Mouse (Mus musculus): ENCODE measurements at regions not wholly inside any gene's neighbourhood (a gene's known extent, or its start where the extent isn't known, plus 50 kb on each side); places are given as distances from the start of the nearest gene placed in this dataset.

DNA sequence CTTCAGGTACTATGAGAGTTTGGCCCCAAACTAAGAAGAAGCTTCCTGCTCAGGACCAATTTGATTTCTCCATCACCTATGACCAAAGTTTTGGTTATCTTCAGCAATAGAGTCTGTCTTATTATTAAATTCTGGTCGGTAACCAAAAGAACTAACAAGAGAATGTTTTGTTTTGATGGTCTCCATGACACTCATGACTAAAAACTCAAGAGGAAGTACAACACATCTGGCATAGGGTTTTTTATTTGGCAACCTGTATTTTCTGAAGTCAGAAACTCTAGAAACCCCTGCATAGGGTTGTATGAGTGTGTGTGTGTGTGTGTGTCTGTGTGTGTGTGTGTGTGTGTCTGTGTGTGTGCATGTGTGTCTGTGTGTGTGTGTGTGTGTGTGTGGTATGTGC lies 310.5 kb downstream of the Ptprc start:
- no peak for ATAC-seq (ENCODE audit: low TSS enrichment)

DNA sequence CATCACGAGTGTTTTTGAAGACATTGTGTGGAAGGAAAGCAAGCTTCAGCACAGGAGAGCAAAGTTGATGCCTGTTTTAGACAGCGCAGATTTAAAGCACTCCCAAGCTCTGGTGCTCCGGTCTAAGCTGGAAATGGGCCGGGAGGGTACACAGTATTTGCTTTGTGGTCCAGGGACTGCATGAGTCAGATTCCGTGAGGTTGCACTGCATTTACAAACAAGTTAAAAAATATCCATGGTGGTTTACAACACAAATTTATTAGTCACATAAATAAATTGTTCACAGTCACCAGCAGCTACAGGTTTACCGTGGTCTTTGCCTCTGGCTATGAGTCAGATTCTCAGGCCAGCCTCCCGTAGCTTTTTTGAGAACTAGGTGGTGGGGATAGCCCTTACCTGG lies 312.0 kb downstream of the Ptprc start:
- no peak for ATAC-seq (ENCODE audit: low TSS enrichment)

DNA sequence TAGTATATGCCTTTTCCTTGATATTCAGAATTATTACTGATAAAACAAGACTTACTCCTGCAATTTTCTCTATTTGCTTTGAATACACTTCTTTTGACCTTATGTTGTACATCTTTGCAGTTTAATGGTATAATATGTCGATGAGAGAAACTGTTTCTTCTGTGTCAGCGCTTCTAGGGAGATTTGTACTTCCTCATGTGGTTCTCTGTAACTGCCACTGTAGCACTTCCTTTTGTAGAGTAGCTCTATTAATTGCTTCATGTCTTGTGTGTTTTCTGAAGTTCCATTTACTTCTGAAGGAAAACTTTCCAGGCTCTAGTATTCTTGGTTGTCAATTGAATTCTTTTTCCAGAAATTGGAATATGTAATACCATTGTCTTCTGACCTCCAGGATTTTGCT lies 323.2 kb downstream of the Ptprc start:
- ATAC-seq (ENCODE audit: low TSS enrichment): no peak

DNA sequence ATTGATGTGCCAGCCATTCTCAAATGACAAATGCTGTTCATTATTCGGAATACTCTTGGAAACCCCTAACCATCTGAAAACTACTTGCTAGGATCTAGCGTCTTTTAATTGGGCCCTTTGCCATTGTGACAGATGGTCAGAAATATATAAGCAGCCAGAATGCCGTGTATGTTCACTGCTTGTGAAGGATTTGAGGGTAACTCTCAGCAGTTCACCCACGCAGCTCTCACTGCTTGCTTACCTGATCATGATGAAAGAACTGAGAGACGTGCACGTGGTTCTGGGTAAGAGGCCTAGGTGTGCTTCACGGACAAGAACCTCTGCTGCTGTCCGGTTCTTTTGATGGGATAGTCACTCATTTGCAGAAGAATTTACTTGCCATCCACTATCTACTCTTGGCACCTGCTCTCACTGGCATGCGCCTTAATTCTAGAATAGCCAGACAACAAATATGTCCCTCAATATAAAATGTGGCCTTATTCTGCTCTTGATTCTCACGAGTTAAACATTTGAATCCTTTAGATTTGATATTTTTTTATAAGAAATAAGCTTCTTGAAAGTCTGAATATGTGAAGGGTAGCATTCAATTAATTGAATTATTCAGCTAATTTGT lies 328.1 kb downstream of the Ptprc start:
- ATAC-seq (ENCODE audit: low TSS enrichment): peak; percentile 90

DNA sequence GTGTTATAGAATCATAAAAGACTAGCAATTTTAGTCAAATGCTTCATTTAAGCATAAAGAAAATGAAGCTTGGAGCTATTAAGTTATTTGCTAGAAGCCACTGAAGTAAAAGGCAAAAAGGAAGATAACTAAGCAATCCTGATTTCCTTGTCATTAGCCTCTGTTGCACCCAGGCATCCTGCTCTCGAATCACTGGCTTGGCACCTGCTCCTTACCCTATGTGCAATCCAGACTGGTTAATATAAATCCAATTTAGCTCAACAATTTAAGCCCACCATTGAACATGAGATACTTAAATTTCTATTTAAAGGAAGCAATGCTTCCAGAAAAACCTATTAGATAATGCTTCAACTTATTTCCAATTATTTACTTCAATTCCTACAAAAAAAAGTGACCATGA lies 328.7 kb downstream of the Ptprc start:
- no peak for ATAC-seq (ENCODE audit: low TSS enrichment)

DNA sequence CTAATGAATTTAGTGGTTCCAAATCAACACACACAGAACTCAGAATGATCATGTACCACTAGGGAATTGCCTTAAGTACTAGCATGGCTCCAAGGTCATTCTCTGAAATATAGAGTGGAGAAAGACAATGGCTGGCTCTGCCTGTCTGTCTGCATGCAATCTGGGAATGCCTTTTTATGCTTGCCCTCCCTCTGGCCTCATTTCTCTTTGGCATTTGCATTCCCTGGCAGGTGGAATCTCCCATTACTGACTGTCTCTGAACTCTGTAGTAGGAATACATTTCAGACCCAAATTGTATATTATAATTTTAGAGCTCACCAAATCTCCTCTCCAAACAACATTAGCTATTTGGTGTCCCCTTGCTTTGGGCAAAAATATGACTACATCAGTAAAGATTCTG lies 335.0 kb downstream of the Ptprc start:
- no peak for ATAC-seq (ENCODE audit: low TSS enrichment)

DNA sequence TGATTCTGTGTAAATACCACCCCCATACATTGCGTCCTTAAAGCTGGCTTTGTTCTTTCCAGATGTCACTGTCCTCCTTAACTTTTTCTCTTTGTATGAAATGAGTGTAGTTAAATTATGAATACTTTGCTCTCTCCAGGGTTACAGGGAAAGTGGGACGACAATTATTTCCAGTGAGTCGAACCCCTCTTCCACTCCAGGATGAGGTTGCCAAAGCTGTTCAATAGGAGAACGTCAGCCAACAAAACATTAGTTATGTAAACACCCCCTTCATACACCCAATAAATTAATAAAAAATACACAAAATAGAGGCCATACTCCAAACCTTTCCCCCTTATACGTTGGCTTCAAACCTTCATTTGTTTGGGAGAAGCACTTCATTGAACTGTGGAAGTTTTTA lies 335.8 kb downstream of the Ptprc start:
- no peak for ATAC-seq (ENCODE audit: low TSS enrichment)

DNA sequence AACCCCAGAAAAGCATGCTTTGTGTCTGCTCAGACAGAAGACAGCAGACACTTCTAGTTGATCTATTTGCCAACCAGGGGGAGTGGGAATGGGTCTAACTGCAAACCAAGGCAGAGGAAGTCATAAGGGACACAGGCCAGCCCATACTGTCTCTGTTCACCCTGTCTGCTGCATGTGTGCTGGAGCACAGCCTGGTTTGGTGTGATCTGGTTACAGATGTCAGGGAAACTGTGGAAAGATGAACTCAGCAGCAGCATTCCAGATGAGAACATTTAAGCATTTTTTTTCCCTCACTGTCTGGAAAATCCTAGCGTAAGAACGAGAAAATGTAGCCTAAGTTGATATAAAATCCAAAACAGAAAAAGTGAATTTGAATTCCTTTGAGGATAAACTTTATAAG lies 336.2 kb downstream of the Ptprc start:
- ATAC-seq (ENCODE audit: low TSS enrichment): 0 out of 2 replicates have a peak, but pooled peaks have one; percentile 16

DNA sequence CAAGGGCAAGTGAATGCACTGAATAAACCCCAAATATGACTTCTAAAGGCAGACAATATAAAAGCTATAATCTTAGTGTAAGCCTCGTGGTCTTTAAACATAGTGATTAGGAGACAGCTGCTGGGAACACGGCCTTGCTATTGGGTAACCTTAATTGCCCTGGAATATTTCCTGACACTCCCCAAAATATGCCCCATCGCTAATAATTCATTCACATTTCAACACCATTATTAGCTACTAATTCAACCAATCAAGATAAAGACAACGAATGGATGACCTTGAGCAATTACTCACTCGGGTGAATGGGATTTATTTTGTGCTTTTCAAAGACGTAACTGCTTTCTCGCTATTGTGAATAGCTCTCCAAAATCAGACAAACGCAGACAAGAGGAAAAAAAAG lies 337.2 kb downstream of the Ptprc start:
- no peak for ATAC-seq (ENCODE audit: low TSS enrichment)

DNA sequence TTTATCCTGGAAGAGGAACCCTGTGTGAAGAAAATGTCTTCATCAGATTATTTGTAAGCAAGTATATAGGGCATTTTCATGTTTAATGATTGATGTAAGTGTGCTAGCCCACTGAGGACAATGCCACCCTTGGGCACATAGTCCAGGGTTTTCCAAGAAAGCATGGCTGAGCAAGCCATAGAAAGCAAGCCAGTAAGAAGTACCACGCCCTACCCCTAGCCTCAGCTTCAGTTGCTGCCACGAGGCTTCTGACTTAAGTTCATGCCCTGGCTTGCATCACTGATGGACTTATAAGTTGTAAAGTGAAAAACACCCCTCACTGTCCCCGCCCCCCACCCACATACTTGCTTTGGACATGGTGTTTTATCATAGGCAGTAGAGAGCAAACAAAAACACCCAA lies 342.0 kb downstream of the Ptprc start:
- no peak for ATAC-seq (ENCODE audit: low TSS enrichment)

DNA sequence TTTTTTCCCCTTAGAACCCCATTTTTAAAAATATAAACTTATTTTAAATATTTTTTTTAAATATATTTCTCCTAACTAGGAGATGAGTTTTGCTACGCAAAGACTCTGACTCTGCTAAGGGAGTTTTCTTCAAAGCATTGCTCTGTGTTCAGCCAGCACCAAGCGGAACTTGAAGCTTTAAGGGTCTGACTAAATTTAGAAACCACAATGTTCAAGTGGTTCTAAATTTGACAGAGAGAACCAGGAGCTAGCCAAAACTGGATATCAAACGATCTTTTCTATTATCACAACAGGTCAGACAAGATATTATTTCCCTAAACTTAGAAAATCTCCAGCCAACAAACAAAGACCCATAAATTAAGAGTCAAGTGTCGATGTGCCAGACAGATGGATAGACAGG lies 344.2 kb downstream of the Ptprc start:
- ATAC-seq (ENCODE audit: low TSS enrichment): no peak

DNA sequence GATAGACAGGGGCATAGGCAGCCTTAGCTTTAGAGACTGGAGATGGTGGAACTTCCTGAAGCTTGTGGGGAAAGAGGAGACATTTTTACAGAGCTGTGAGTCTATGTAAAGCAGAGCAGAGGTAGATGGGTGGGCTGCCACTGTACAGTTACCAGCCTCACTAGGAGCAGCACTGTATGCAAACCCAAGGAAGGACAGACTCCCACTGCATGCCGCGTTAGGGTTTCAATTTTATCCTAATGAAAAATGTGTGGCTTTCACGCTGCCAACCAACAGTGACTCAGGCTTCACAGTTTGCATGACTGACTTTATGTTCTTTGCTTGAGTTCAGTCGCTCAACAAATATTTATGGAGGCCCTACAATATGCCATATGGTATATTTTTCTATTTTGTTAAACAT lies 348.1 kb downstream of the Ptprc start:
- ATAC-seq (ENCODE audit: low TSS enrichment): peak; percentile 65

DNA sequence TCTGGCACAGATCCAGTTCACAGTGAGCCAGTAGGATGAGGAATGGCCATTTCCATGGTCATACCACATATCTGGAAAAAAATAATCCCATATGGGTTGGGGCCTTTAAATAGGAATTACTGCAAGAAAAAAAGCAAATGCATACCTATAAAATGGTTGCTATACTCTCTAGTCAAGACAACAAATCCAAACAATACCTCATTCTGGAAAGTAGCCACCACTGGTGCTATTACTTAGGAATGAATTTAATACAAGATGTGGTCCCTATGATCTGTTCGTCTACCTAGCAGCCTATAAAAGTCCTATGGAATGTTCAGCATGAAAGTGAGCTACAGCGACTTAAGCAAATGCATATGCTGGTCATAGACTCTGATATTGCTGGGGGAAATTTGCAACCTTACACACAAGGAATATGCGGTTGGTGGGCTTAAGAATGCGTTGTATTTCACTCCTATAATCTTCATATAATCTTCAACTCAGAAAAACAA lies 360.1 kb downstream of the Ptprc start:
- no peak for ATAC-seq (ENCODE audit: low TSS enrichment)

DNA sequence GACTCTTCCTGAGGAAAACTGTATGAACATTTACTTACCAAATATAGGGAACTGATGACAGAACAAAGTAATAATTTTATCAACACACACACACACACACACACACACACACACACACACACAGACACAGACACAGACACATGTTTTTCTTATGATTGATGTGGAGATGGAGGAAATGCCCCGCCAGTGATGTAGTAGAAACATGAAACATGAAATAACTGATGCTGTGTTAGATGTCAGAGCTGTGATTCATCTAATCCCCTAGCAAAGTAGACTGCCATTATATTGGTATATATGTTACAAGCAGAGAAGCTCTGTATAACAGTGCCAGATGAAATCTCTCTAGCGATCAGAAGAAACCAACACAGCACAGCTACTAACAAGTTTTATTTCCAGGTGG lies 361.0 kb downstream of the Ptprc start:
- ATAC-seq (ENCODE audit: low TSS enrichment): no peak

DNA sequence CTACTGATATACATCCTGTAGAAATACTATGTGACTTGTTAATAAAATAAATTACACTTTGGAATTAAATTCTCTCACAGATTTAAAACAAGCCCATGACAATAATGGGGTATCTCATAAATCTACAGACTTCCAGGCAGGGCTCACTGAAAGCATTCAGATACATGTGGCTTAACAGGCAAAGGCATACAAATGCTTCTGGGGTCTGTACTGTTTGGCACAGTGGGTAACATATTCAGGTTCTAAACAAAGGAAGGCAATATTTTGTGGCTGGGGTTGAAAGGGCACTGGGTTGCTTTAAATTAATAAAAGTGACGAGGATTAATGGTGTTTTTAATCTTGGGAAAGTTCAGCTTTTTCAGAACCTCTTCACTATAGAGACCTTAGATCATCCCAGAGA lies 361.8 kb downstream of the Ptprc start:
- ATAC-seq (ENCODE audit: low TSS enrichment): no peak

DNA sequence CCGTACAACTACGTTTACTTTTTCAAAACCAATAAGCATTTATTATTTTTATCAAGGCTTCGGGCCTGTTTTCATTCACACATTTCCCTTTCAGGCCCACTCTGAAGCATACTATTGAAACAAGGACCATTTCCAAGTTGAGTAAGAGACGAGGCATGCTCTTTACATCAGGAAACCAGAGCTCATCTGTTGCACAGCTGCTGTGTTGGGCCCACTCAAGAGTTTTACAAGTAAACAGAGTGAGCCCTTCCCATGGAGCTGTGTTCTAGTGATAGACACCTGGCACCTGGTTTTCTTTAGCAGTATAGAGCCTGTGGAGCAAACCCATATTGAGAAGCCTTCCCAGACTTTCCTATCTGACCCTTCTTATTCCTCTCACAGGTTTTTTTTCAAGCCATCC lies 363.5 kb downstream of the Ptprc start:
- no peak for ATAC-seq (ENCODE audit: low TSS enrichment)

DNA sequence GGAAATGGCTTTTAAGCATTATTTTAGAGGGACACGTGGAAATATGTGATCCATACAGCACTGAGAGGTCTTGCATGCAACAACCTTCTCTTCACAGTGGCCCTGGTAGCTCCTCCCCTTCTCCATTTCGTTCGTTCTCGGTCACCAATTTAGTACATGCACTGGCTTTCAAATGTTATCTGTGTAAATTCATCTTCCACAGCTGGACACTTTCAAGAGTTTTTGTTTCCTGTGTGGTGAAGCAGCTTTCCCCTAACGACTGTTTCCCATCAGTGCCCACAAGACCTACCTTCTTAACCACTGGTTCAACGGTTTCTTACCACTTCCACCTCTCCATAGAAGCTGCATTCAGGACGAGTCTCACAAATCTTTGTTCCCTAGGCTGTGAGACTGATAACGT lies 368.8 kb downstream of the Ptprc start:
- no peak for ATAC-seq (ENCODE audit: low TSS enrichment)

DNA sequence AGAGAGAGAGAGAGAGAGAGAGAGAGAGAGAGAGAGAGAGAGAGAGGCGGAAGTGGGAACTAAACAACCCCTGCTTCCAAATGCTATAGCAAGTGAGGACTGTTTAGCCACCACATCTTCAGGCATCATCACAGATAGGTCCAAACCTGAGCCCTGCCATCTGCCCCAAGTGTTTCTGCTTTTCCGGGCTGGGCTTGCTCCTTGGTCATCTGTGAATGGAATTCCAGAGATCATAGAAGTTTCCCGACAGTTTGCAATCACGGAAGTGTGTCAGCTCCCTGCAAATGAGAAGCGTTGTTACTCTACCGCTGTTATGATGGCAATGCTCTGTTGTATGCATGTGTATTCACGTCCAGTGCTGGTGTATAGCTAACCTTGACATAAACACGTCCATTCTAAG lies 369.3 kb downstream of the Ptprc start:
- ATAC-seq (ENCODE audit: low TSS enrichment): no peak

DNA sequence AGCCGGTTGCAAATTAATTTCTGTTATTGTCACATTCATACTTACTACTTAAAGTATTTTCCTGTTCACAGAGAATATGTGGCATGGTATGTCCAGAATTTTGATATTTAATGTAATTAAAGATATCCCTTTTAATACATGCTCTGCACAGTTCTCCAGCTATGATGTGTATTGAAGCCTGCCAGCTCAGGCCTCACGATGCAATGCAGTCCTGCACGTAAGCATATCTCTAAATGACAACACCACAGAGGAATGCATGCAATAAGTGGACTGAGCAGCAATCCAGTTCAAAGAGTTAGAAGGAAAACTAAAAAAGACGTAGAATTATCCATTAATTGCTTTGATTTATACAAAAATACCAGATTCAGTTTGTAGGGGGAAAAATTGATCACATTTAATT lies 373.4 kb downstream of the Ptprc start:
- no peak for ATAC-seq (ENCODE audit: low TSS enrichment)

DNA sequence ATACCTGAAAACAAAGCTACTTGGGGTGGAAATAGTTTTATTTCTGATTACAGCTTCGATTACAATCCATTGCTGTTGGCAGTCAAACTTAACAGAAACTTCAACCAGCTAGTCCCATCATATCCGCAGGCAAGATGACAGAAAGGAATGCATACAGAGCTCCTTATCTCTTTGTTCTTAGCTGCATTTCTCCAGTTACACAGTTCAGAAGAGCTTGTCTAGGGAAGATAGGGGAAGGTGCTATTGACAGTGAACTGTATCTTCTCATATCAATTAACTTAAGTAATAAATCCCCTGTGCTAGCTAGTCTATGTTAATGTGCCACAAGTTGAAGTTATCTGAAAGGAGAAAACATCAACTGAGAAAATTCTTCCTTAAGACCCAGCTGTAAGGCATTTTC lies 374.8 kb downstream of the Ptprc start:
- no peak for ATAC-seq (ENCODE audit: low TSS enrichment)

DNA sequence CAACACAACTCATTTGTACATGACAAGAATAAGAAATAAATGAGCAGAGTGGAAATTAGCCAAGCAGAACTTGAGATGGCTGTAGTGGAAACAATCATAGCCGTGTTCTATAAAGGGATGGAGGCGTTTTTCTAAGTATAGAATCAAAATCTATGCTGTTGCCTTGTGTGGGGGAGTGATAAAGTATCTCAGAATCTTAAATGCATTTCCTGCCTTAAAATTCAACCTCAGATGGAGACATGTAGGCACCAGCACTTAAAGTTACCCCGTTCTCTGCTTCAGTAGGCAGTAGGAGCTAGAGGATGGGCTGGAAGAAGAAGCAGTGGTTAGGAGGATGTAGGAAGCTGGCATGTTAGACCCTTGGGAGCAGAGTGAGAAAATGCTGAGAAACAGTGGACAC lies 386.7 kb downstream of the Ptprc start:
- ATAC-seq (ENCODE audit: low TSS enrichment): peak; percentile 99

DNA sequence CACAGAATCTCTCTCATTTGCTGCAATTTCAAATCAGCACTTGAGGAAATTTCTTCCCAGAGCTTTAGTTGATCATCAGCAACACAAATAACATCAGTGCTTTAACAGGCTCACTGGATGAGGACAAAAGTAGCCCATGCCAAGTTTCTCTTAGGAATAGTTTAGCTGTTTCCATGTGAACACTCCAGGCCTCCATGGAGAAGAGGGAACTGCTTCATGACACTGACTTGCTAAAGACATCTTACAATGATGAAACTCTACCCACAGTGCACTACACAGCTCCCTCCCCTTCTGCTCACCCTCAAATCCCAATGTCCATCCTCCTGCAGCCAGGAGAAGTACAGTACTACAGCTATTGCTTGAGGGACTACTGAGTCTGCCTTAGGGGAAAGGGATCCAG lies 388.9 kb downstream of the Ptprc start:
- ATAC-seq (ENCODE audit: low TSS enrichment): no peak

DNA sequence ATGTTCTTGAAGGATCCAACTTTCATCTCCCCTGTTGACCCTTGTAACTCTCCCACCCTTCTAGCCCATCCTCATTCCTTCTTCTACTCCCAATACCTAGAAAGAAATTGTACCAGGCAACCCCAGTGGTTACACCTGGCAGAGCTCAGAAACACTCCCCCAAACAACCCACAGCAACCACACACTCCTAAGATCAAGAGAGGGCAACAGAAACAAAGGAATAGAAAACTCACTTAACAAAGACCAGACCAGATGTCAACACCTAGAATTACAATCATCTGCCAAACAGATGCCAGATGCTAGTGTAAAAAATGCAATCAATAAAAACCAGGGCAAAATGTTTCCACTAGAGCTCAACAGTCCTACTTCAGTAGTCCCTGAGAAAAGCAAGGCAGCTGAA lies 400.9 kb downstream of the Ptprc start:
- no peak for ATAC-seq (ENCODE audit: low TSS enrichment)

DNA sequence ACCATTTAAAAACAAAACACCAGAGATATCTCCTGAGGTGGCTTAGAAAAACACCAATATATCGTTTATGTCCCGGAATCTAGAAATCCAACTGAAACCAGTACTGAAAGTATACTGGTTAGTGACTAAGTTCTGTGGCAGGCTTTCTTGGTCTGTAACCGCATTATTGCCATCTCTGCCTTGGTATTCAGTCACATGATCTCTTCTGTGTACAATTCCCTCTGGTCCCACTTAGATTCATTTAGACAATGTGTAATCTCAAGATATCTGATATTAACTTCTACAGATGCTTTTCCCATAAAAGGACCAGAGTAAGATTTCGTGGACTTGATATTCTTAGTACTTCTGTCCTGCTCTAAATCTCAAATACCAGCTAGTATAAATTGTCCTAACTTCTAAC lies 414.7 kb downstream of the Ptprc start:
- ATAC-seq (ENCODE audit: low TSS enrichment): no peak

All from frontal cortex, adult (tissue).